Mouse (Mus musculus) heart, embryonic 14.5 days (tissue): ENCODE results near the gene Frmpd4. TPM values are rescaled to one million over a fixed set of nuclear protein-coding genes. Genes with fewer than 3 reads are reported as not detected.

Source experiments
- ATAC-seq: fragments of 200-750 bp; cut with Nextera tagmentation; 2 replicates; pipeline ENCODE4 v1.8.0; 2017; ENCODE audit warnings: low read depth, moderate TSS enrichment; ENCODE audit not compliant: insufficient number of reproducible peaks, insufficient read depth, low FRiP score
- H3K27ac ChIP-seq, 2 experiments: fragments of 200-500 bp in 1 of 2; fragments of 300-500 bp in 1 of 2; sonication (generic) in 1 of 2; replicated peaks in 1 of 2; 2 replicates each; pipeline ENCODE4 v1.5.1; 2012 to 2014; ENCODE audit warnings: low read depth in 2 of 2, low read length in 2 of 2, control low read depth in 1 of 2, mild to moderate bottlenecking in 1 of 2, mixed read lengths in 1 of 2; ENCODE audit not compliant: control insufficient read depth in 1 of 2, insufficient read depth in 1 of 2
- H3K27me3 ChIP-seq: fragments of 300-500 bp; sonication (generic); 2 replicates; pipeline ENCODE4 v1.6.1; 2014; ENCODE audit warnings: mild to moderate bottlenecking, low read length, control low read depth; ENCODE audit not compliant: control insufficient read depth, insufficient read depth
- H3K36me3 ChIP-seq: fragments of 300-500 bp; sonication (generic); 2 replicates; pipeline ENCODE4 v1.6.1; 2014; ENCODE audit warnings: mild to moderate bottlenecking, control low read depth, low read length, mixed read lengths; ENCODE audit not compliant: control insufficient read depth, insufficient read depth
- H3K4me1 ChIP-seq, 2 experiments: fragments of 200-500 bp in 1 of 2; fragments of 300-500 bp in 1 of 2; sonication (generic) in 1 of 2; 2 replicates each; pipeline ENCODE4 v1.6.1; 2012 to 2014; ENCODE audit warnings: low read length in 2 of 2, control low read depth in 1 of 2, mixed read lengths in 1 of 2; ENCODE audit not compliant: control insufficient read depth in 2 of 2, insufficient read depth in 2 of 2
- H3K4me2 ChIP-seq: fragments of 300-500 bp; sonication (generic); 2 replicates; pipeline ENCODE4 v1.6.1; 2014; ENCODE audit warnings: mild to moderate bottlenecking, low read length
- H3K4me3 ChIP-seq, 2 experiments: fragments of 200-500 bp in 1 of 2; fragments of 300-500 bp in 1 of 2; sonication (generic) in 1 of 2; 2 replicates each; pipeline ENCODE4 v1.5.1; 2012 to 2014; ENCODE audit warnings: low read length in 2 of 2, mild to moderate bottlenecking in 2 of 2, control low read depth in 1 of 2, low read depth in 1 of 2, moderate library complexity in 1 of 2; ENCODE audit not compliant: control insufficient read depth in 1 of 2, insufficient read depth in 1 of 2
- H3K9ac ChIP-seq: fragments of 300-500 bp; sonication (generic); 2 replicates; pipeline ENCODE4 v1.6.1; 2014; ENCODE audit warnings: mild to moderate bottlenecking, low read length
- H3K9me3 ChIP-seq: fragments of 300-500 bp; sonication (generic); 2 replicates; pipeline ENCODE4 v1.6.1; 2016; ENCODE audit warnings: low read length, control low read depth; ENCODE audit not compliant: control insufficient read depth
- WGBS: fragments of 180-500 bp; shearing (Covaris S2); extraction: QIAGEN DNeasy Blood & Tissue Kit; methylation state at CpG from one replicate; pipeline ENCODE4 v1.1.7; 2014; 5-methylcytosine and 5-hydroxymethylcytosine counted together
- polyA plus RNA-seq: library from polyadenylated mRNA; unstranded; fragments of >200 nt; fragmentation: Nextera tagmentation; extraction: Ambion mirVana; gene quantifications from 2 replicates; pipeline ENCODE4 v1.2.1, GENCODE M21; 2014

Frmpd4 gene
- polyA plus RNA-seq, 1 experiment from 2014 or later, result not detected

DNA sequence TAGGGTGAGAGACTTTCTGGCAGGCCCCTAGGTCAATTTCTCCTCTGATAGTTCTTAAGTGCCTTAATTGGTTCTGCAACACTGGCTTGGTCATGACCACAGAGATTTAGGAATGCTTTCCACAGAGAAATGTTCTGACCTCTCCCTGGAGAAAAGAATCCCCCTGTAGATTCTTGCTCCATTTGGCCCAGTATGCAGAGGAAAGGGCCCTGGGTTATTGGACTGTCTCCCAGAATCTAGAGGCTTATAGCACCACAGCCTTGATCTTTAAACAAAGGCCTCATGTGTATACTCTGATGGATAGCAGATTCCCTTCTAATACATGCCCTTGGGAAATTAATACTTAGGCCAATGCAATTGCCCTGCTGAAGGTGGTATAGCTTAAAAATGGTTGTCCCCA lies 667.5 kb downstream of the Frmpd4 start:
- H3K27me3 ChIP-seq, result no peaks in the 10 kb centered on the region
- no peak overlapping the region for H3K9ac ChIP-seq
- no peak overlapping the region for H3K4me2 ChIP-seq
- no peak overlapping the region for H3K4me3 ChIP-seq
- no peaks in the 10 kb centered on the region for H3K36me3 ChIP-seq
- H3K27ac ChIP-seq, result no peak overlapping the region
- H3K4me1 ChIP-seq, result no peaks in the 10 kb centered on the region
- ATAC-seq, result no peak
- H3K9me3 ChIP-seq, result no peaks in the 10 kb centered on the region

DNA sequence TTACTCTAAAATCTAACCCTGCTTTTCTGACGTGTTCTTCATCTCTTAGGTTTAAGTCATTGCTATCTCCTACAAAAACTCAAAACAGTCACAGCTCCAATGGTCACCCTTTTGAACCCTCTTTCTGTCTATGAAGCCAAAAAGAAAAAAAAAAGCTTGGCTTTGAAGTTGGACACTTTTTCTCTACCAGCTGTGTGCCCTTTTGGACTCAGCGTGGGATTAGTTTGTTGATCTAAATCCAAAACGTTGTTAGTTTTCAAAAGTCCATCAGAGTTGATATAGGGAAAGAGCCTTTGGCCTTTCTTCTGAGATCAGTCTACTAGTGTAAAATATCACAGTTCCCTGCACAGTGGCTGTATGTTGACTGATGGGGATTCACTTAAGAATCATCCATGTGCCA lies 676.0 kb downstream of the Frmpd4 start:
- Histone ChIP-seq H3K4me3 (no peak overlapping the region), H3K4me2 (no peak overlapping the region), H3K9ac (no peak overlapping the region), H3K27ac (no peak overlapping the region), H3K9me3 (no peaks in the 10 kb centered on the region), H3K36me3 (no peaks in the 10 kb centered on the region), H3K4me1 (no peaks in the 10 kb centered on the region), H3K27me3 (no peaks in the 10 kb centered on the region)
- no peak for ATAC-seq
- 72% methylated on average over 3 of the region's 3 CpGs for WGBS

GRCm38 (mm10) chrX:167854821-167855220 lies 722.2 kb downstream of the Frmpd4 start:
- H3K27ac ChIP-seq, result no peak overlapping the region
- H3K4me3 ChIP-seq, result no peak overlapping the region
- H3K4me2 ChIP-seq, result no peak overlapping the region
- no peak overlapping the region for H3K9ac ChIP-seq
- H3K4me1 ChIP-seq, result no peaks in the 10 kb centered on the region
- no peaks in the 10 kb centered on the region for H3K9me3 ChIP-seq
- 71% methylated on average over 5 of the region's 5 CpGs for WGBS
- no peaks in the 10 kb centered on the region for H3K36me3 ChIP-seq
- no peak for ATAC-seq
- no peaks in the 10 kb centered on the region for H3K27me3 ChIP-seq

DNA sequence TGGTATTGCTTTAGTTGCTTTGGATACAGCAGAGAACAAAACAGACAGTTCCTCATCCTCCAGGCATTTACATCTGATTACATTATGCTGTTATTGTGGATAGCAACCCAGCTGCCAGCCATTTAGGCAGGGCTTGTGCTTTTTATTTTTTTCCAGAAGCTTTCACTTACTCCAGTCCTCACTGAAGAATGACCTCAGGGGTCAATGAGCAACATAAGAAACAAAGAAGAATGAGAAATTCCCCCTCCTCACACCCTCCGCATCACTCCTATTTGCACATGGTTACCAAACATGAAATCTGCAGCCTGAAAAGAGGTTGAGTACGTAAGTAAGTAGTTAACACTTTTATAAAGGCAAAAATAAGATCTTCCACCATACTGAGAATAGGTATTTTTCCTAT lies 744.5 kb downstream of the Frmpd4 start:
- Histone ChIP-seq H3K4me1 (no peaks in the 10 kb centered on the region), H3K36me3 (no peaks in the 10 kb centered on the region), H3K4me3 (no peak overlapping the region), H3K9me3 (no peaks in the 10 kb centered on the region), H3K9ac (no peak overlapping the region), H3K27ac (no peak overlapping the region), H3K27me3 (no peaks in the 10 kb centered on the region), H3K4me2 (no peak overlapping the region)
- WGBS, result 74% methylated on average over 2 of the region's 2 CpGs
- ATAC-seq, result no peak

- no peaks in the 10 kb centered on the region for H3K36me3 ChIP-seq
- H3K27me3 ChIP-seq, result no peaks in the 10 kb centered on the region
- ATAC-seq, result no peak
- no peak overlapping the region for H3K27ac ChIP-seq
- H3K4me2 ChIP-seq, result no peak overlapping the region
- no peak overlapping the region for H3K4me3 ChIP-seq
- H3K9ac ChIP-seq, result no peak overlapping the region
- no peaks in the 10 kb centered on the region for H3K4me1 ChIP-seq
- no peaks in the 10 kb centered on the region for H3K9me3 ChIP-seq
These were observed 748.6 kb downstream of the Frmpd4 start for GRCm38 (mm10) chrX:167828456-167828855.

- H3K4me3 ChIP-seq, result no peak overlapping the region
- H3K27ac ChIP-seq, result no peak overlapping the region
- H3K4me1 ChIP-seq, result no peaks in the 10 kb centered on the region
- WGBS, result 48% methylated on average over 4 of the region's 4 CpGs
- ATAC-seq, result no peak
- H3K9ac ChIP-seq, result no peak overlapping the region
- H3K9me3 ChIP-seq, result no peaks in the 10 kb centered on the region
- no peaks in the 10 kb centered on the region for H3K36me3 ChIP-seq
- H3K27me3 ChIP-seq, result no peaks in the 10 kb centered on the region
- H3K4me2 ChIP-seq, result no peak overlapping the region
These were observed 759.7 kb downstream of the Frmpd4 start for GRCm38 (mm10) chrX:167817363-167817762.

- H3K9ac ChIP-seq, result no peak overlapping the region
- no peaks in the 10 kb centered on the region for H3K36me3 ChIP-seq
- H3K4me2 ChIP-seq, result no peak overlapping the region
- ATAC-seq, result no peak
- no peak overlapping the region for H3K27ac ChIP-seq
- H3K27me3 ChIP-seq, result no peaks in the 10 kb centered on the region
- H3K4me3 ChIP-seq, result no peak overlapping the region
- H3K4me1 ChIP-seq, result no peaks in the 10 kb centered on the region
- 52% methylated on average over 2 of the region's 2 CpGs for WGBS
- no peaks in the 10 kb centered on the region for H3K9me3 ChIP-seq
These were observed 766.9 kb downstream of the Frmpd4 start for GRCm38 (mm10) chrX:167810120-167810519.

DNA sequence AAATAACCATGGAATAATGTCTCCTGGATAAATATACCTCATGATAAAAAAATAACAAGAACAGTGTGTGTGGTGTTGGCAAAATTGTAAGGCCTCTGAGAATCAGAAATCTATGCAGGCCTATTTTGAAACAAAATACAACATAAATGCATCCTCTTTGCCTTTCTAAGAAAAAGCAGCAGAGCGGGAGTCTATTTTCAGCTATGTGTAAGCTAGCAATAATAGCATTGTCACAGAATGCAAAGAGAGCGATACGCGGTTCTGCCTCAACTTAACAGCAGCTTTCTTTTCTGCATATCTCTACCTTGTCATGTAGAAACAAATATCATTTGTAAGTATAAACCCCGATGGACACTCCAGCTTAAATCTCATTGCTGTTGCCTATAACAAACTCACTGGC lies 768.5 kb downstream of the Frmpd4 start:
- no peak for ATAC-seq
- no peaks in the 10 kb centered on the region for H3K4me1 ChIP-seq
- H3K36me3 ChIP-seq, result no peaks in the 10 kb centered on the region
- no peak overlapping the region for H3K9ac ChIP-seq
- H3K4me2 ChIP-seq, result no peak overlapping the region
- no peaks in the 10 kb centered on the region for H3K9me3 ChIP-seq
- no peaks in the 10 kb centered on the region for H3K27me3 ChIP-seq
- no peak overlapping the region for H3K4me3 ChIP-seq
- H3K27ac ChIP-seq, result no peak overlapping the region
- 86% methylated on average over 5 of the region's 5 CpGs for WGBS
